Mouse (Mus musculus): Measurements from ENCODE around the gene Cars.
"Not testable (repeated sequence)": the region's sequence is repeated elsewhere in the genome, so short reads cannot be mapped to it uniquely, and the experiment has no call there.

Gene Cars

GRCm38 (mm10) chr7:143599428-143600230, at the start of gene Cars:
Gene Cars (minus strand): TSS chr7:143600090.
- peak; percentile 76 for DNase-seq (ENCODE audit: low spot score)

DNA sequence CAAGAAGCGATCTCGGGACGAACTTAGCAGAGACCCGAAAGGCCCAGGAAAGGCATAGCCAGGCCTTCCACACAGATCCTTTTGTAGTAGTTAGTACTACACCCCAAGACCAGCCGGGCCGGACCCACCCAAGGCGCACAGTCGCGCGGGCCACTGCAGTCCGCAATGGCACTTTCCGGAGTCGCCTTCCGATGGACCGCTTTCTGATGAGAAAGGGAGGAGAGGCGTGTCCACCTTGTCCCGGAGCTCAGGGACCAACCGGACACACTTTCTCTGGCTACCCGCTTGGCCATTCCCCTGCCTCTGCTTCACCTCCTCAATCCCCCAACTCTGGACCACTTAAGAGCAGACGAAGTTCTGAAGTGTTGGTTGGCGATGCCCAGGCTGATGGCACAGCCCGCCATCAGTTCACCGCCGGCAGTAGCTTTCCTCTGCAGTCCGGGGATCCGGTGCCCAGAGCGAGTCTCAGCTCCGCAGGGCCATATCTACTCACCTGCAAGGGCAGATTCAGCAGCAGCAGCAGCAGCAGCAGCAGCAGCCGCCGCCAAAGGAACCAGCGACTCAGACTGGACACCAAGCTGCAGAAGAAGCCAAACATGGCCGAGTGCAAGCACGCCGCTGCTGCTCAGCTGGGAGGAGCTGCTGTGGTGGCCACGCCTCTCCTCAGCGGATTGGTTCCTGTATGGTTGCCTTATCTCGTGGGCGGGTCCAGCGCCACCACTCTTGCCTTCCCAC, 49.3 kb upstream of the Cars start, which contains the start of gene Tnfrsf22:
Tnfrsf22 (minus strand) TSS at position 628 of the 735 bp plus-strand sequence.
- peak; percentile 44 for DNase-seq (ENCODE audit: low spot score)

DNA sequence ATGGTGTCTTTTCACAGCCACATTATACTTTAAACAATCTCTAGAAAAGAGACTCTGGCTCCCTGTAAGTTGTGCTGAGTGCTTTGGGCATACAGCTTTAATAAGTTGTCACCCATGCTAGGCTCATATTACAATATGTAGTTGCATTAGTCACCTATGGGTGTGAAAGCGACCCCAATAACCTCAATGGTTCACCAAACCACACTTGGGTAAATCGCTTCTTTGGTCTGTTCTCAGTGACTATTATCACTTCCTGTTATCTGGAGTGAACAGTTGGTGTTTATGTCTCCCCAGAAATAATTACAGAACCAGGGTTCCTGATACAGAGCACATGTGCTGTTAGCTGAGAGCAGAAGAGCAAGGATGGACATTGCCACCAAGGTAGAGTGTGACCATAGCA, 44.1 kb upstream of the Cars start:
- DNase-seq (ENCODE audit: low spot score), result not testable (repeated sequence)

DNA sequence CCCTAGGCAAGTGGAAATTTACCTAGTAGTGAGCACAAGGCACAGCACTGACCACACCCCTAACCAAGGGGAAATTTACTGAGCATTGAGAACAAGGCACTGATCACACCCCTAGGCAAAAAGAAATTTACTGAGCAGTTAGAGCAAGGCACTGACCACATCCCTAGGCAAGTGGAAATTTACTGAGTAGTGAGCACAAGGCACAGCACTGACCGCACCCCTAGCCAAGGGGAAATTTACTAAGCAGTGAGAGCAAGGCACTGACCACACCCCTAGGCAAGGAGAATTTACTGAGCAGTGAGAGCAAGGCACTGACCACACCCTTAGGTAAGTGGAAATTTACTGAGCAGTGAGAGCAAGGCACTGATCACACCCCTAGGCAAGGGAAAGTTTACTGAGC, 36.8 kb upstream of the Cars start:
- DNase-seq (ENCODE audit: low spot score), result no peak

DNA sequence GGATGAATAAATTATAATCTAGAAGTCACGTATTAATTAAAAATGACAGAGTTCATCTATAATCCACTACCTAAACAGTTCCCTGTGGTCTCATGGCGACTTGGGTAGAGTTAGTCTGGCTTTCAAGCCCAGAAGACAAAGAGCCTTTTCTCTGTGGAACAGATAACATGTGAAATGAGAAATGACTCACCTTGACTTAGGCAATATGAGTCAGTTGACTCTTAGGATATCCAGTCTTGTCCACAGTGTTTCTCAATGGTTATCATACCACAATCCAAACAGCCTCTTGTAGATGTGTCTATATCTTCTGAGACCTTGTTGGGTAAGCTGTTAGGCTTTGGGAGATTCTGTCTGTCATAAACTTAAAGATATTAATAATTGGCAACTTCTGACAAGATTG, 31.6 kb upstream of the Cars start:
- DNase-seq (ENCODE audit: low spot score), result no peak

DNA sequence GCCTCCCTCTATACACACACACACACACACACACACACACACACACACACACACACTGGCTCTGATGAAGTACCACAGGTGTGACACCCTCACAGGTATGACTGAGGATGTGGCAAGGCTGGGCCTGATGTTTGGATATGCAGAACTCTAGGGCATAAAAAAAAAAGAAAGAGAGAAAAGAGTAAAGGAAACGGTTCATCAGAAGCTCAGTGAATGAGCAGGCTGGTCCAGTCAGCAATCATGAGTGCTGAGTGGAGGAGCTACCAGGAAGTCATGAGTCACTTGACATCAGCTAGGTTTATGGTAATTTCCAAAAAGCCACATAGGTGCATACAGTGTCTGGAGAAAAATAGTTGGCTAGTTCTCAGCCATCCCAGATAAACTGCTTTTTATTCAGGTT, 29.6 kb upstream of the Cars start:
- no peak for DNase-seq (ENCODE audit: low spot score)

DNA sequence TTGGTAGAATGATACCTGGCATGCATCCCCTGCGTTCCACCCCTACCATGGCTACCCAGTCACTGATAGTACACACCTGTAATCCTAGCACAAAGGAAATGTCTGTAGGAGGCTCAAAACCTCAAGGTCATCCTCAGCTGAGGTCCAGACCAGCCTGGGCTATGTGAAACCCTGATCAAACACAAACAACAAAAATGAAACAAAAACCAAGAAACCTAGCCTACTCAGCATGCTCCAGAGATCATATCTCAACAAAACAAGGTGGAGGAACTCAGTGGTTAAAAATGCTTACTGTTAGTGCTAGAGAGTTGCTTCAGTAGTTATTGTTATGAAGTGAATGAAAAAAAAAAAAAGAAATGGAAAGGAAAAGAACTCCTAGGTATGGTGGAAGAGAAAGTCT, 28.6 kb upstream of the Cars start, which contains the start of gene Tnfrsf26:
Tnfrsf26 (minus strand) TSS at position 183 of the 400 bp plus-strand sequence.
- DNase-seq (ENCODE audit: low spot score), result no peak

- no peak for DNase-seq (ENCODE audit: low spot score)
Measured at GRCm38 (mm10) chr7:143627555-143628286, 27.8 kb upstream of the Cars start.

DNA sequence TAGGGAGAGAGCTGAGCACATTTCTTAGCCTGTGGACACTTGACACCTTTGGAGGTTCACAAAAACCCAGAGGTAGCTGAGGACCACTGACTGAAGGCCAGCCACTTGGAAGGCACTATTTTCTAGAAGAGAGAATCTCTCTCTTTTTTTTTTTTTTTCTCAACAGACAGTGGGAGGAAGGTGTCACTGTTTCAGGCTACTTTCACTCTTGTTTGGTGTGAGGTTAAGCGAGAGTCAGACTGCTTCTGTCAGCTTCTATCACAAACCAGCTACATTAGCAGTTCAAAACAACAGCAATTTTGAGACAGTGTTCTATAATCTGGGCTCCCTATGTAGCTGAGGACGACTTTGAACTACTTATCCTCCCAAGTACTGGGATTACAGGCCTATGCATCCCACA, 26.3 kb upstream of the Cars start:
- no peak for DNase-seq (ENCODE audit: low spot score)

DNA sequence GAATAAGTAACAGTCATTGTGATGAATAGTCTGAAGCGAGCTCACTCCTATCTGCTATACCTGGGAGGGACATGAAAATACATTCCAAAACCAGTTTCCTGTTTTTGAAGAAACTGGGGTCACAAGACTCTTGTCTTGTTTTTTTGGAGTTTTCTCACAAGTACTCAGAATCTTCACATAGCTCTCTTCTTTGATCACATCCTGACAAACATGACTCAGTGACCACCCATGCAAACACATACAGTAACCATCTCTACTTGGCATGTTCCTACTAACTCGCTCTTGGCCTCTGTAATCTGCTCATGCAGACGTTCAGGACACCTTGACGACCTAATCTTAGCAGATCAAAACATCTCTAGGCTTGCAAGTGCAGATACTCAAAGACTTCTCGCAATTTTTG, 25.3 kb upstream of the Cars start:
- DNase-seq (ENCODE audit: low spot score), result no peak

DNA sequence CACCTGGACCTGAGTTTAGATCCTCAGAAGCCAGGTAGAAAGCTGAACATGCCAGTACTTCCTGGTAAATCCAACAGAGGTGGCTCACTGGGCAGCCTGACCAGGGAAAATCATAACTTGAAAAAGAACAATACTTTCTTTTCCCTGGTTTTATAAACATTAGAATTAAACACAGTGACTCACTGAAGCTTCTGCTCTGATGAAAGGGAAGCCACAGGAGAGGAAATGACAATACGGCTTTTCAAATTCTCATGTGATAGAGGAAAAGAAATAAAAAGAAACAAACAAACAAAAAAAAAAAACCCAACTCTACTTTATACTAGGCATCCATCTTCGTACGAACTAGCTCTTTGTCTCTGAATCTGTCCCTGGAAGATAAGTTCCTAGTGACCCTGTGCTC, 24.7 kb upstream of the Cars start:
- DNase-seq (ENCODE audit: low spot score), result no peak

DNA sequence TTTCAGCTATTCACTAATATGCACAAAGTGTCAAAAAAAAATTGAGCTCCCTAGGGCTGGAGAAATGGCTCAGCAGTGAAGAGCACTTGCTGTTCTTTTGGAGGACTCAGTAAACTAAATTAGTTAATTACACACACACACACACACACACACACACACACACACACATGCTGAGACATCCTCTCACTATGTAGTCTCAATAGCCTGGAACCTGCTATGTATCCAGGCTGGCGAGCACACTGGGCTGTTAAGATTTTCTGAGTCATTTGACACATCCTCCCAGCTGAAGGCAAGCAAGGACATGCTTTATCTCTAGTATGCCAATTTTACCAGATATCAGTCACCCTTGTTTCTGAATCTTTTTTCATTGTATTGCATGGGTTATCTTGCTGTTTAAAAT, 21.1 kb upstream of the Cars start:
- no peak for DNase-seq (ENCODE audit: low spot score)

GRCm38 (mm10) chr7:143614404-143615135, 14.7 kb upstream of the Cars start:
- DNase-seq (ENCODE audit: low spot score), result no peak

DNA sequence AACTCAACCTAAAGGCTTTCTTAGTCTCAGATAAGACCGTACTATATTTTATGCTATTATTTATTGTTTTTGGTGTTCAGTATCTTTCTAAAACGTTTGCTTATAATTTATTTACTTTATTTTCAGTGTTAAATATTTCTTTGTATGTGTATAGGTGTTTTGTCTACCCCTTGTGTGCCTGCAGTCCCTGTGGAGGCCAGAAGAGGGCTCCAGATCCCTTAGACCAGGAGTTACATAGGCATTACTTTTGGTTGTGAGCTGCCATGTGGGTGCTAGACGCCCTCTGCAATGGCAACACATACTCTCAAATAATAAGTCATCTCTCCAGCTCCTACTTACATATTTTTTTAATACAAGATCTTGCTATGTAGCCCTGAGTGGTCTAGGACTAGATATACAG, 12.3 kb upstream of the Cars start:
- DNase-seq (ENCODE audit: low spot score), result no peak

GRCm38 (mm10) chr7:143605321-143605720, 5.4 kb upstream of the Cars start:
- DNase-seq (ENCODE audit: low spot score), result no peak

DNA sequence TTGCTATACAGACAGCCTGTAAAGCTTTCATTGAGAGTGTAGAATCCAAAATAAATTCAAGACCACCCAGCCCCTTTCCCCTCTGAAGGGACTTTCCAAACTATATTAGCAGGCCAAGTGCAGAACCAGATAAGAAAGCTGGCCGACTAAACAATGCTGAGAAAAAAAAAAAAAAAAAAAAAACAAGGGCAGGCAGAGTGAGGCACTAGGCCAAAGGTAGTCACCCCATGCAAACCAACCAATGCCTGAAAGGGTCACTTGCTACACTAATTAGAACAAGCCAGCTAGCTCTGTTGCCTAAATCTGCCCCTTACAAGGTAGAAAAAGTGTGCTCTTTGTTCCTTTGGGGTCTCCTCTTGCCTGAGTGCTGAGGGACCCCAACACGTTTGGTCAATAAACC, 5.0 kb upstream of the Cars start:
- DNase-seq (ENCODE audit: low spot score), result no peak

GRCm38 (mm10) chr7:143601705-143602104, 1.8 kb upstream of the Cars start:
- no peak for DNase-seq (ENCODE audit: low spot score)

DNA sequence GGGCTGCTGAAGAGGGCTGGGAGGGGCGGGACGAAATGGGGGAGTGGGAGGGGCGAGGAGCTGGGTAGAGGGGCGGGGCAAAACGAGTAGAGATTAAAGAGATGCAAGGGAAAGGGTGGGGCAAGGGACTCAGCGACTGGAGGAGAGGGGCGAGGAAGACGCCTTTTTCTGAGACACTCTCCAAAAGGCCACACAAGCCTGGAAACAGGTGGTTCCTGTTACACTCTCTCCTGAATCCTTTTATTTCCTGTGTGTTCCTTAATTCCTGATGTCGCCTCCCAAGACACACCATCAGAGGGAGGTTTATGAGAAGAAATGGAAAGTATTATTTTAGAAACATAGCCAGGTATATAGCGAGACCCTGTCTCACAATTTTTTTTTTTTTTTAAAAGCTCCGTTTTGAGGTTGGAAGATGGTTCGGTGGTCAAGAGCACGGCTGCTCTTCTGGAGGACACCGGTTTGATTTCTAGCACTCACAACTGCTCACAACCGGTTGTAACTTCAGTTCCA, 396 bp upstream of the Cars start:
- DNase-seq (ENCODE audit: low spot score), result no peak

- DNase-seq (ENCODE audit: low spot score), result no peak
Measured at GRCm38 (mm10) chr7:143594865-143595264, 5.0 kb downstream of the Cars start.

DNA sequence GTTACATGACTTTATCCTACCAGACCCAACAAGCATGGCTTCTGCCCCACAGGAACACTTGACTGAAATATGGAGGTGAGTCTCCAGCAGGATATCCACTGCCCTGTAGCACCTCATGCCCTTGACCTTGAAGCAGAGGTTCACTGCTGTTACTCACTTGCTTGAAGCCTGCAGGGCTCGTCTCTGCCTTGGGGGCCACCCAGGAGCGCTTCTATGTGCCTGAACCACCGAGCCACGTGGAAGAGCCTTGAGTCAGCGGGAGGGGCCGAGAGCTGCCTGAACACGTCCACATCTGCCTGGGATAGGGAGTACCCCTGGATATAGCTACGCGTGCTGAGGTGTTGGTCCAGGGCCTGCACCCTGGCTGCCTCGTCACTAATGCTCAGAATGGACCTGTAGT, 7.6 kb downstream of the Cars start:
- DNase-seq (ENCODE audit: low spot score), result no peak

DNA sequence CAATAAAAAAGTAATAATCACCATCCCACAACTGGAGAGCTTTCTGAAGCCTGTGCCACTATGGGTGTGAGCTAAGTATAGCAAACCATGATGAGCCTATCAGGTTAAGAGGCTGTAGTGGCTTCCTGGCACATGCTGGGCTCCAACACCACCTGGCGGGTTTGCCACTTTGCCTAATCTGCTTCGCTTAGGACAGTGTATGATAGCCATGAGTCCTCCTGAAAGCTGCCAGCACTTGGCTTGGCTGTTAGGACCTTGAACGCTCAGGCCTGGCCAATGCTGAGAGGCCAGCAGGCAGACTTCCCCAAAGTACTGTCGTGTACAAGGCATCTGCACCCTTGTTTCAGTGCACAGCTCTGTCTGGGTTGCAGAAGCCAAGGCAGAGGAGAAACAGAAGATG, 11.9 kb downstream of the Cars start:
- DNase-seq (ENCODE audit: low spot score), result no peak

DNA sequence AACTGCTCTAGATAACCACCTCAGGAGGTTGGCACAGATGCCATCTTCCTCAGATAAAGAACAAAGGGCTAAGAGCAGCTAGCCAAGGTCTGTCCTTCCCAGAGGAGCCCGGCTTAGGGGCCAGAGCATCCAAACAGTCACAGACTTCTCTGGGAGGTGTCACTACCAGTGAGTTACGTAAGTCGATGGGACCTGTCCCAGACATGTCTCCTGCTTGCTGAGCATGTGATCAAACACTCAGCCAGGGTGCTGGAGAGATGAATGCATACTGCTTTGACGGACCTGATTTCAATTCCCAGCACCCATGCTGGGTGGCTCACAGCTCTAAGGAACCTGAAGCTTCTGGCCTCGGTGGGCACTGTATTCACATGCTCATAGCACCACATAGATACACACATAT, 12.3 kb downstream of the Cars start:
- no peak for DNase-seq (ENCODE audit: low spot score)

Measured in ovary, postnatal 10 days (tissue).